Mouse (Mus musculus): ENCODE results near the gene Slc4a5. TPM values are rescaled to one million over a fixed set of nuclear protein-coding genes. Genes with fewer than 3 reads are reported as not detected.

Gene Slc4a5
- polyA plus RNA-seq, 1 experiment from 2014 or later = 0.05 TPM

DNA sequence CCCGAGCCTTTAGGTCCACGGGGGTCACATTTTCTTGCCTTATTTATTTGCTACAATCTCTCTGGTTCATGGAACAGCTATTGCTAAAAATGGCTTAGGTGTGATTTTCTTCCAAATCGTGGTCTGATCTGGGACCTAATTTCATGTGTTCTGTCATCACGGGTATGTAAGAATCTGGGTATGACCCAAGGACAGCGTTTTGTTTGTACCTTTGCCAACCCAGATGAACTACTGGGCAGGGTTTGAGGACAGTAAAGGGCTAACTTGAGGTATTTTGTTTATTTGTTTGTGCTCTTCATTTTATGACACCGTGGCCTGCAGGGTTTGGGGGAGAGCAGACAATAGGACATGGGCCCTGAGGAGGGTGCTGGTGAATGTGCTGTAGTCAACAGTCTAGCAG is 39.0 kb upstream of the Slc4a5 start:
- no peak for TF ChIP-seq CTCF (IDR thresholded peaks at IDR 0.05; ENCODE audit: low read depth)
- TF ChIP-seq EP300 (IDR thresholded peaks at IDR 0.05; ENCODE audit: low read depth) = no peak
- no peak for ATAC-seq
- H3K4me1 ChIP-seq (ENCODE audit: insufficient read depth) = peaks cover 2% of the 10 kb centered on the region; the same call in 1 of the 2 replicates
- WGBS (ENCODE audit: insufficient replicate concordance) = 68% methylated on average over 6 of the region's 6 CpGs
- no peak overlapping the region for H3K9ac ChIP-seq (replicated peaks)
- H3K27ac ChIP-seq (ENCODE audit: low read depth) = no peak overlapping the region
- no peaks in the 10 kb centered on the region for H3K27me3 ChIP-seq (ENCODE audit: insufficient read depth, low read length)
- H3K4me2 ChIP-seq (ENCODE audit: low read depth, low read length) = no peak overlapping the region
- peaks cover 20% of the 10 kb centered on the region for H3K36me3 ChIP-seq (replicated peaks; ENCODE audit: insufficient read depth, low read length)
- H3K4me3 ChIP-seq (ENCODE audit: low read depth, low read length) = no peak overlapping the region
- no peaks in the 10 kb centered on the region for H3K9me3 ChIP-seq (ENCODE audit: low read length)
- no peak for DNase-seq

DNA sequence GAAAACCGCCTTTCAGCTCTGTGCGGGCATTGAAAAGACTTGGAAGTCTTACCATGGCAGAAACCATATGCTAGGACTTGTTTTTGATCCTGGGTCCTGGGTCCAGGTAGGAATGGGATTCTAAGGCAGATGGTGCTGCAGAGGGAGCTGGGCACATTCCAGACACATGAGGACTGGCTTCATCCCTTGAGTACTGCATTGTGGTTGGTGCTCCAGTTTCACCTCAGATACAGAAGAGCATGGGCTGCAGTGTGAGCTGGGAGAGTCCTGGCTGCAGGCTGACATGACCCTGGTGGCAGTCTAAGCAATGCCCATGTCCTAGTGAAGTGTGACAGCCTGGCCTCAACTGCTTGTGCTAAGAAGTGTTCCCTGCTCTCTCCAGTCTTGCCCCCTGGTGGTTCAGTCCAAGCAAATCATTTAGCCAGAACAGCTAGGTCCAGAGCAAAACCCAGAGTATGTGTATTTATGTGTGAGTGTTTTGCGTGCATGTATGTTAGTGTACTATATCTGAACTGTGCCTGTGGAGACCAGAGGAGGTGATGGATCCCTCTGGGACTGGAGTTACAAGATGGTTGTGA is 34.7 kb upstream of the Slc4a5 start:
- ATAC-seq (no peak), DNase-seq (no peak)
- no peaks in the 10 kb centered on the region for H3K9me3 ChIP-seq (ENCODE audit: low read length)
- H3K27me3 ChIP-seq (ENCODE audit: insufficient read depth, low read length) = no peaks in the 10 kb centered on the region
- H3K9ac ChIP-seq (replicated peaks) = no peak overlapping the region
- no peak overlapping the region for H3K4me3 ChIP-seq (ENCODE audit: low read depth, low read length)
- H3K4me1 ChIP-seq (ENCODE audit: insufficient read depth) = no peaks in the 10 kb centered on the region
- H3K4me2 ChIP-seq (ENCODE audit: low read depth, low read length) = no peak overlapping the region
- TF ChIP-seq EP300 (IDR thresholded peaks at IDR 0.05; ENCODE audit: low read depth) (no peak), CTCF (IDR thresholded peaks at IDR 0.05; ENCODE audit: low read depth) (peak; percentile 59)
- peaks cover 33% of the 10 kb centered on the region for H3K36me3 ChIP-seq (replicated peaks; ENCODE audit: insufficient read depth, low read length)
- WGBS (ENCODE audit: insufficient replicate concordance) = 89% methylated on average over 3 of the region's 3 CpGs
- H3K27ac ChIP-seq (ENCODE audit: low read depth) = no peak overlapping the region

DNA sequence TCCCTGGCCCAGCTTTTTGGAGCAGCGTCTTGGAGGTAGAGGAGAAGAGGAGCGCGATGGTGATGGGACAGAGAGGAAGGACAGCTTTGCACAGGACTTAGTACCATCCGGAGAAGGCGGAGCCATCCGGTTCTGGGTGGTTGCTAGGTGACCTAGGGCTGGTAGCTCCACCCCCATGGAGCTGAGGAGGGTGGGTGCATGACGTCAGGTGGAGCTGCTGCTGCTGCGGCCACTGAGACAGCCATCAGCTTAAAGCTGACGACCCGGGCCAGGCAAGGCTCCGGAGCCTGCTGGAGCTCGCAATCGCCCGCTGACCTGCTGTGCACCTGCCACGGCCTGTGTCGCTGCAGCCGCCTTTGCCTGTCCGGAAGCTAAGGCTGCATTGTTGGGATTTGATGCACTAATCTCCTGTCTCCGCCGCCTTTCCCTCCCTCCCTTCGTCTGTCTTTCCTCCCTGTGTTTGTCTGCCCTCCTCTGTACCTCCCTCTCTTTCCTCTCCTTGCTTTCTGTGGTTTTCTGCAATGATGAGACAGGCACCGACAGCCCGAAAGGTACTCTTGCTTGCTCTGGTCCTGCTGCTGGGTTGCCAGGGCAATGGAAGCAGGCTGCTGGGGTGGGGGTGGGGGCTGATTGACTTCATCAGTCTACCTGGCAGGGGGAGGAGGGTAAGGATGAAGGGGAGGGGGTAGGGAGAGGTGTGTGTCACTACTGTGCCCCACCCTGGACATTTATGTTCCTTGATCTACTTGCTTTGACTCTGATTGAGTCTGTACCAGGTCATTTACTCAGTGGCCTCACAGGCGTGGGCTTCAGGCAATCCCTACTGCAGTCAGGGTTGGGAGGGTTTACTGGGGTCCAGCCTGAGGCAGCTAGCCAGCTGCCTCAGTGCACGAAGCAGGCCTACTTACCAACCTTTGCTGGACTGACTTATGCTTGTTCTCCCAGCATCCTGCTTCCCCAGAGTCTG is 33.5 kb upstream of the Slc4a5 start:
- H3K4me3 ChIP-seq (ENCODE audit: low read depth, low read length) = no peak overlapping the region
- ATAC-seq (0 out of 2 replicates have a peak, but pooled peaks have one; percentile 27), DNase-seq (peak; percentile 31)
- H3K27me3 ChIP-seq (ENCODE audit: insufficient read depth, low read length) = no peaks in the 10 kb centered on the region
- H3K27ac ChIP-seq (ENCODE audit: low read depth) = no peak overlapping the region
- H3K36me3 ChIP-seq (replicated peaks; ENCODE audit: insufficient read depth, low read length) = peaks cover 45% of the 10 kb centered on the region
- WGBS (ENCODE audit: insufficient replicate concordance) = 34% methylated on average over 25 of the region's 25 CpGs
- H3K4me1 ChIP-seq (ENCODE audit: insufficient read depth) = no peaks in the 10 kb centered on the region
- no peaks in the 10 kb centered on the region for H3K9me3 ChIP-seq (ENCODE audit: low read length)
- no peak overlapping the region for H3K4me2 ChIP-seq (ENCODE audit: low read depth, low read length)
- TF ChIP-seq CTCF (IDR thresholded peaks at IDR 0.05; ENCODE audit: low read depth) = no peak
- TF ChIP-seq EP300 (IDR thresholded peaks at IDR 0.05; ENCODE audit: low read depth) = no peak
- H3K9ac ChIP-seq (replicated peaks) = no peak overlapping the region

DNA sequence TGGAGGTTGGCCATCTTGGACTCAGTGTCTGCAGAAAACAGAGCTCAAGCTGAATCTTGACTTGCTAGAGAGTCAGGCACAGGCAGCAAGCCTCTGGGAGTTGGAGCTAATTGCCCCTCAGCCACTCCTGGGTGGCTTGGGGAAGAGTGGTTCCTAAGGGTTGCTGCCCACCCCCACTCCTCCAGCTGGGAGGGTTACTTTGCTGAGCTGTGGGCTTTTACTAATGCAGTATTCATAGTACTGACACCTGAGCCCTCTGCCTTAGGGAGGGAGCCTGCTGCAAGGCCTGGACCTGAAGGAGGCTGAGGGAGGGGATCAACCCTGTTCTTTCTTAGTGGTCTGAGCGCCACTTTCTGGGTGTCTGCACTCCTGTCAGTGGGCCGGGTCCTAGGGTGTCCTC is 32.7 kb upstream of the Slc4a5 start:
- H3K4me2 ChIP-seq (ENCODE audit: low read depth, low read length) = no peak overlapping the region
- no peaks in the 10 kb centered on the region for H3K27me3 ChIP-seq (ENCODE audit: insufficient read depth, low read length)
- H3K27ac ChIP-seq (ENCODE audit: low read depth) = no peak overlapping the region
- TF ChIP-seq CTCF (IDR thresholded peaks at IDR 0.05; ENCODE audit: low read depth) = no peak
- no peak for TF ChIP-seq EP300 (IDR thresholded peaks at IDR 0.05; ENCODE audit: low read depth)
- peaks cover 52% of the 10 kb centered on the region for H3K36me3 ChIP-seq (replicated peaks; ENCODE audit: insufficient read depth, low read length)
- DNase-seq (no peak), ATAC-seq (no peak)
- no peaks in the 10 kb centered on the region for H3K9me3 ChIP-seq (ENCODE audit: low read length)
- 85% methylated on average over 2 of the region's 2 CpGs for WGBS (ENCODE audit: insufficient replicate concordance)
- H3K9ac ChIP-seq (replicated peaks) = no peak overlapping the region
- no peaks in the 10 kb centered on the region for H3K4me1 ChIP-seq (ENCODE audit: insufficient read depth)
- no peak overlapping the region for H3K4me3 ChIP-seq (ENCODE audit: low read depth, low read length)

DNA sequence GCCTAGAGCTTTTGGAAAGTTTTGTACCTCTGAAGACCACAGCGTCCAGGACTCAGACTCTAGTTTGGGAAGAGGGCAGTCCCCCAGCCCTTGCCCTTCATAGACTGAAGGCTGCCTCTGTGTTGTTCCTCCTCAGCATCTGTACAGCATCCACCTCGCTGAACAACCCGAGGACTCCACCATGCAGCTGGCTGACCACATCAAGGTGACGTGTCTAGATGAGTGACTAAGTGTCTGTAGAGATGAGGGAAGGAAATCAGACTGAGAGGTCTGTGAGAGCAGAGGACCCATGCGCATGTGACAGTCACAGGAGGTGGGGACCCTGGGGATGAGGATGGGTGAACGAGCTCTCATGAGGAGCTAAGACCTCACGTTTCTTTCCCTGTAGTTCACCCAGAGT is 26.1 kb upstream of the Slc4a5 start:
- Histone ChIP-seq H3K4me1 (ENCODE audit: insufficient read depth) (no peaks in the 10 kb centered on the region), H3K9ac (replicated peaks) (no peak overlapping the region), H3K36me3 (replicated peaks; ENCODE audit: insufficient read depth, low read length) (peaks cover 88% of the 10 kb centered on the region), H3K4me2 (ENCODE audit: low read depth, low read length) (no peak overlapping the region), H3K27ac (ENCODE audit: low read depth) (no peak overlapping the region), H3K9me3 (ENCODE audit: low read length) (no peaks in the 10 kb centered on the region), H3K27me3 (ENCODE audit: insufficient read depth, low read length) (no peaks in the 10 kb centered on the region), H3K4me3 (ENCODE audit: low read depth, low read length) (no peak overlapping the region)
- ATAC-seq = no peak
- TF ChIP-seq EP300 (IDR thresholded peaks at IDR 0.05; ENCODE audit: low read depth) = no peak
- TF ChIP-seq CTCF (IDR thresholded peaks at IDR 0.05; ENCODE audit: low read depth) = no peak
- no peak for DNase-seq
- WGBS (ENCODE audit: insufficient replicate concordance) = 84% methylated on average over 7 of the region's 7 CpGs

DNA sequence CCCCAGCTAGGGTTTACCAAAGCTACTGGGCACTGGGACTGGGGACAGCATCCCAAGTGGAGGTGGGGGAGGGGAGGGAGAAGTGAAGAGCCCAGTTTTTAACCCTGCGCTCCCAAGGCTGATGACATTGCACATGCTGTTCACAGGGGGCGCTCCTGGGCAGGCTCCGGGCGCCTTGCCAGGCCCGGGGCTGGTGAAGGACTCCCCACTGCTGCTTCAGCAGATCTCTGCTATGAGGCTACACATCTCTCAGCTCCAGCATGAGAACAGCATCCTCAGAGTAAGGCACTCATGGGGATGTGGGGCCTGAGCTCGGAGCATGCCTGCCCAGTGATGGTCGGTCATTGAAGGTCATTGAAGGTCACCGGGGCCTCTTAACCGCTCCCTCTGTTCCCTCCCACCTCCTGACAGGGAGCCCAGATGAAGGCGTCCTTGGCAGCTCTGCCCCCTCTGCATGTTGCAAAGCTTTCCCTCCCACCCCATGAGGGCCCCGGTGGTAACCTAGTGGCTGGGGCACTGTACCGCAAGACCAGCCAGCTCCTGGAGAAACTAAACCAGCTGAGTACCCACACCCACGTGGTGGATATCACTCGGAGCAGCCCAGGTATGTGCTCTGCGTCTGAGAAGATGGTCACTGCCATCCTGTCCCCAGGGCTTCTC is 22.2 kb upstream of the Slc4a5 start:
- 71% methylated on average over 15 of the region's 15 CpGs for WGBS (ENCODE audit: insufficient replicate concordance)

More for the DNA sequence above, 22.2 kb upstream of the Slc4a5 start:
- no peaks in the 10 kb centered on the region for H3K27me3 ChIP-seq (ENCODE audit: insufficient read depth, low read length)
- no peak overlapping the region for H3K4me3 ChIP-seq (ENCODE audit: low read depth, low read length)
- ATAC-seq (no peak), DNase-seq (peak; percentile 29)
- H3K4me2 ChIP-seq (ENCODE audit: low read depth, low read length) = no peak overlapping the region
- H3K9me3 ChIP-seq (ENCODE audit: low read length) = no peaks in the 10 kb centered on the region
- H3K36me3 ChIP-seq (replicated peaks; ENCODE audit: insufficient read depth, low read length) = peaks cover 62% of the 10 kb centered on the region
- no peaks in the 10 kb centered on the region for H3K4me1 ChIP-seq (ENCODE audit: insufficient read depth)
- TF ChIP-seq EP300 (IDR thresholded peaks at IDR 0.05; ENCODE audit: low read depth) (no peak), CTCF (IDR thresholded peaks at IDR 0.05; ENCODE audit: low read depth) (no peak)
- no peak overlapping the region for H3K9ac ChIP-seq (replicated peaks)
- H3K27ac ChIP-seq (ENCODE audit: low read depth) = no peak overlapping the region
